Mouse (Mus musculus) CD4-positive, CD25-positive, alpha-beta regulatory T cell, adult 4 months (primary cell): Measurements from ENCODE around the gene Barx1. TPM values are rescaled to one million over a fixed set of nuclear protein-coding genes. Genes with fewer than 3 reads are reported as not detected.

ENCODE experiments used
- ATAC-seq: one replicate; pipeline ENCODE4 v1.8.0; 2017
- polyA plus RNA-seq, 2 experiments: library from polyadenylated mRNA; unstranded; fragments of 100-300 nt; shearing (Covaris generic); gene quantifications; one replicate each; pipeline ENCODE4 v1.2.1; 2017

Gene Barx1
- polyA plus RNA-seq = not detected

DNA sequence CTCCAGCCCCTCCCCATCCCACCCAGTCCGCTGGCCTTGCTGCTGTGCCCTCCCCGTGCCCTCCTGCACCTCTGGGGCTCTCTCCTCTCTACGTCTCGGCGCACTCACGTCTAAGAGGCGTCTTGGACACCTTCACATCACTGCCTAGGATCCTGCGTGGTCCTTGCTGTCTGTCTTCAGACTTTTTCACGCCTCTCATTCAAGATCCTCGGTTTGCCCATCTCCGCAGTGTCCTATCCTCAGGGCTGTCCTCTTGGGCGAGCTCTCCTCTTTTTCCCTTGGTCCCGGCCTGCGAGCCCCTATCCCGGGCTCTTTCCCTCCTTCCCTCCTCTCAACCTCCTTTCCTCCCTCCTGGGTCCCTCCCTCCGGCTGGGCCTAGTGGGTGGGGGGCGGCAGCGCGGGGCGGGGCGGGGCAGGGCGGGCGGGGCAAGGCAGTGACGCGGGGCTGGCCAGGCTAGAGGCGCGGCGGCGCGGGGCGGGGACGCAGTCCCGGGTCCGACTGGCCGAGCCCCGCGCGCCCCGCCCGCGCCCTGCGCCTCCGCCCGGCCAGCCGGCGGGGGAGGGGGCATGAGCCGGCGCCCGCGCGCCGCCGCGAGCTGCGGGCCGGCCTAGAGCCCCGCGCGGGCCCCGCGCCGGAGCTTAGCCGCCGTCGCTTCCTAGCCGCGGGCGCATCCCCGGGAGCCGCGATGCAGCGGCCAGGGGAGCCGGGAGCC, at the start of gene Barx1:
Barx1 (plus strand) TSS at position 568 of the 713 bp plus-strand sequence.
- ATAC-seq = no peak

GRCm38 (mm10) chr13:48614525-48614924, 48.3 kb upstream of the Barx1 start:
- ATAC-seq = no peak

GRCm38 (mm10) chr13:48617774-48618173, 45.0 kb upstream of the Barx1 start:
- ATAC-seq = no peak

- no peak for ATAC-seq
Observed at GRCm38 (mm10) chr13:48618890-48619289, 43.9 kb upstream of the Barx1 start.

DNA sequence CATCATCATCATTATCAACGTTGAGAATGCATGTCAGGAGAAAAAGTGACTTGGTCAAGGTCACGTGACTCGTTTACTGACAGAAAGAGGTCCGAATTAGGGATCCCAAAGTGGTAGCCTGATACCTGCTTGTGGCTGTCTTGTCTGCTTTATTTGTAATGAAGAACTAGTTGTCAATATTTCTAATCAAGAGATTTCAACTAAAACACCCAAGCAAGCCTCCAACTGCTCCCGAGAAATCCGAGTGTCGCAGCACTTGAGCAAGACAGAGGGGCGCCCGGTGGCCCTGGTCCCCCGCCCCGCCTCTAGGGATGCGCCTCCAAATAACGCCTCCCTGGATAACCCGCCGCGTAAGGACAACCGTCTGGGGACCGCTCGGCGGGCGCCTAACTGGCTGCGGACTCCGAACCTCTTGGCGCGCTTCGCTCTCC, 37.8 kb upstream of the Barx1 start:
- ATAC-seq = peak; percentile 31

- ATAC-seq = peak; percentile 99
Observed at GRCm38 (mm10) chr13:48625433-48626184, 37.2 kb upstream of the Barx1 start, which contains the start of gene Ptpdc1. Ptpdc1 (minus strand) TSS chr13:48625664.

GRCm38 (mm10) chr13:48631691-48632090, 31.1 kb upstream of the Barx1 start:
- ATAC-seq = no peak

DNA sequence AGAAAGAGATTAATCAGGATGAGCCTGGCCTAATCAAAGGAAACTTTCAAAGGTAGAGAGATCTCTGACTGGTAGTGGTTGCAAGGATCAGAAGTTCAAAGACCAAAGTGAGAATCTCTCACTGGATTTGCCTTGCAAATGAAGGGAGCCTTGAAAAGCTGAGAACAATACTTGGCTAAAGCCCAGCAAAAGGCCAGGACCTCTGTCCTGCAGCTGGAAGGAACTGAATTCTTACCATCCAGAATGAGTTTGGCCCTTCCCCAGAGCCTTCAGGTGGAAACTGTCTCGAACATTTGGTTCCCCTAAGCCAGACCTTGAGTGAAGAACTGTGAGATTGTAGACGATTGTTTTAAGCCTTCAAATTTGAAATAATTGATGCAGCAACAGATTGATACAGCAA, 25.1 kb upstream of the Barx1 start:
- no peak for ATAC-seq

GRCm38 (mm10) chr13:48639570-48639969, 23.2 kb upstream of the Barx1 start:
- peak; percentile 81 for ATAC-seq

- no peak for ATAC-seq
Observed at GRCm38 (mm10) chr13:48643072-48643471, 19.7 kb upstream of the Barx1 start.

- no peak for ATAC-seq
Observed at GRCm38 (mm10) chr13:48643991-48644390, 18.8 kb upstream of the Barx1 start.

DNA sequence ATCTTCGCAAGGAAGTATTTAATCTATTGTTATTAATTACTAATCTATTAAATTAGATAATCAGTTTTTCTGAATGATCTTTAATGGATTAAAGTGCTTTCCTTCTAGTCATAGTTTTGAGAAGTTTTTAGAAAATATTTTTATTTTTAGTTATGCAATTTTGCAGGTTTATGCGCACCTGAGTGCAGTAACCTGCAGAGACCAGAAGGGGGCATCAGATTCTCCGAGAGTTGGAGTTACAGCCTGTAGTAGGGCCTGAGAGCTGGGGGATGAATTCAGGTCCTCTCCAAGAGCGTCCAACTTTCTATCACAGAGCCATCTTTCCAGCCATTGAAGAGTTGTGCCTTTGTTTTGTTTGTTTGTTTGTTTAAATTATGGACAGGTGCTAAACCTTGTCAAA, 16.1 kb upstream of the Barx1 start:
- no peak for ATAC-seq

DNA sequence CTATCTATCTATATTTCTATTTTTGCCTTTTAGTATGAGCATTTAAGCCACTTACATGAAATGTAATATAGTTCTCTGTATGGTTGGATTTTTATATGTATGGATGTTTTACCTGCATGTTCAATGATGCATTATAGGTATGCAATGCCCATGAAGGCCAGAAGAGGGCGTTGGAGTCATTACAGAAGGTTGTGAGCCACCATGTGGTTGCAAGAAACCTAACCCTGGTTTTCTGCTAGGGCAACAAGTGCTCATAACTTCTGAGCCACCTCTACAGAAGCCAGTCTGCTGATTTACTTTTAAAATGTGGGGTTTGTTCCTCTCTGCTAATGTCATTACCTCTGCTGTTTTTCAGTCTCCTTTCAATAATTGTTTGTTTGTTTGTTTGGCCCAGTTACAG, 12.2 kb upstream of the Barx1 start:
- ATAC-seq = no peak

DNA sequence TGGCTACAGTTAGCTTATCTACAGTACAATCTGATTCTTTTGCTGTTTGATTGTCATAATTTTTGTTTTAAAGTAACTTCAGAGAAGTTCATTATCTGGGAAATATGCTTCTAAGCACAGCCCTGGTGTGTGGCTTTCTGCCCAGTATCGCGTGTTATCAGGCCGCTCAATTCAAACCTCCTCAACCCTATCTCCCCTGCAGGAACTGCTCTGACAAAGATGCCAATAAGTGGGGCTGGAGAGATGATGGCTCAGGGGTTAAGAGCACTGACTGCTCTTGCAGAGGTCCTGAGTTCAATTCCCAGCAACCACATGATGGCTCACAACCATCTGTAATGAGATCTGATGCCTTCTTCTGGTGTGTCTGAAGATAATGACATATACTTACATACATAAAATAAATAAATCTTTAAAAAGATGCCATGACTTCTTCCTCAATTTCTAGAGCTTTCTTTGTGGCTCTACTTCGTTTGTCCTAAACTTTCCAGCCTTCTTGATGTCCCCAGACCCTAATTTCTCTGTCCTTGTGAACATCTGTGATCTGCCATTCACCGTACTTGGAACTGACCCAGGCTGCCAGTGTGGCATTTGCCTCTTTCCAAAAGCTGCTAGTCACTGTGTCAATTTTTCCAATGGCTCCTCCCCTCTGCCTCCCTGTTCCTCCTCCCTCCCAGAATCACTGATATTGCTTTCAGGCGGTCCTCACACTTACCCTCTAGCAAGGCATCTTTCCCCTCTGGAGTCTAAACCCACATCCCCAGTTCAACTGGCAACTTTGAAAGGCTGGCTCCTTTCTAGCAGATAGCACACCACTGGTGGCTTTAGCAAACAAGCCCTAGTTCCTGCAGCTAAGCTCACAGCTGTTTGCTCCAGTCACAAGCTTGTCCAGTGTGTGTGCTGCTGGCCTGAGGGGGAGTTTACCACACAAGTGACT, 11.4 kb upstream of the Barx1 start:
- ATAC-seq = no peak

DNA sequence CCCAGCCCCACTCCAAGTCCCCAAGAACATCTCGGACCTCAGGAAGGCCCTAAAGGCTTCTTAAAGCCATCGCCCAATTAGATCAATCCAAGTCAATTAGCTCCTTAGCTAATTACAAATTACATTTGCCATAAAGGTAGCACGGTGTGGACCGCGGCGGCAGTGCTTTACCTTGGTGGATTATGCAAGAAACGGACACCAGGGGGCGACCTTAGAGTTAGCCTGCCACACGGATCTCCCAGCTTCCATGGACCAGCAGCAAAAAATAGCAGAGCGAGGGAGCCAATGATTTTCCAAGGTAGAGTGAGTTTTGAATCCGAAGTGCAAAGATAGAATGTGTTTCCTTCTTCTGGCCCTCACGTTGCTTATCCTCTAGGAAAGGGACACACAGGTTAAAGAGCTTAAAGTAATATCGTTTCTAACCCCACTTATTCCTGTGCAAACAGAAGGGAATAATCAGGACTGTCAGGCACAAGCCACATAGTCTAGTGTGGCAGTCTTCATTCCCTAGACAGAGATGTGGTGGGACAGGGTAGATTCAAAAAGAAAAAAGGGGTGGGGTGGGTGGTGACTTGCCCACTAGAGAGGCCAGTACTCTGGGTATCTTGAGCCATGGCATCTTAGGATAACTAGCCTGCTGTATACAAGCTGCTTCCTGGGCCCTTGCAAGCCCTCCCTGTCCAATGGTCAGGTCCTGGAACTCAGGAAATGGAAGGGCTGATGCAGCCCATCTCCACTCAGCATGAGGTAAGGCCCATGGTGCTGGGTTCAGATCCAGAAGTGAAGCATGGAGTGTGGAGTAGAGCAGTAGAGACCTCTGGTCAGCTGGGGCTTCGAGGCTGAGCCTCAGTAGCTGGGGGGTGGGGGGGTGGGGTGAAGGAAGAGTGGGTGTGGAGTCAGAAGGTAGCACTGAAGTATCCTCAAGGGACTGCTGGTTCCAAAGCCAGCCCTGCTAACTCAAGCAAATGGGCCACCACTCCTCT, 8.7 kb upstream of the Barx1 start:
- peak; percentile 64 for ATAC-seq

DNA sequence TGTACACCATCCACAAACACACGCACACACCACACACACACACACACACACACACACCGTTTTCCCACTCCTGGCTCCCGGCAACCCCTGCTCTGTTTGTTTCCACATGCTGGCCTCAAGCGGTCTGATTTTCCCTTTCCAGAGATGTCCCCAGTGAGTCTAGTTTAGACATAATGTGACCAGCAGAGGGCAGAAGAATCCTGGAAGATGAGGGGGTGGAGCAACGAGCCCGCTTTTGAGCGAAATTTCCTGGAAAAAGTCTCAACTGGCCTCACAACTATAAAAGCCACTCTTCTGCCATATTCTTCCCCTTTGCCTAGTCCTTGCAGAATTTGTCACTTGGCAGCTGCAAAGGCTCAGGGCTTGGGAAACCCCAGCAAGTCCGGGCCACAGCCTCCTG, 7.2 kb upstream of the Barx1 start:
- ATAC-seq = no peak

DNA sequence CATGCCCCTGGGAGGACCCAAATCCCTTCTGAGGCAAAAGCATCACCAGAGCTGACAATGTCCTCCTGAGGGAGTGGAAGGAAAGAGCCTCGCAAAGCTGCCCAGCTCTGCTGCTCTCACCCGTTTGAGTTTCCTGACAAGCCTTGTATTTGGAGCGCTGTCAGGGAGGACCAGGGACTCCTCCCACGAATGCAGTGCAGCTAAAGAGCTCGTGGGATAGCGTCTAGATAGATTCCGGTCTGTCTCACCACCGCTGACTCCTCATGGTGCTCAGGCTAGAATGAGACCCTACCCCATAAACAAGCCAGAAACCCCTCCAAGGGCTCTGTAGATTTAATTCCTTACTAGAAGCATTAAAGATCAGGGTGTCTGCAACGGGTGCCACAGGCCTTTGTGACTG, 5.0 kb upstream of the Barx1 start:
- ATAC-seq = no peak

DNA sequence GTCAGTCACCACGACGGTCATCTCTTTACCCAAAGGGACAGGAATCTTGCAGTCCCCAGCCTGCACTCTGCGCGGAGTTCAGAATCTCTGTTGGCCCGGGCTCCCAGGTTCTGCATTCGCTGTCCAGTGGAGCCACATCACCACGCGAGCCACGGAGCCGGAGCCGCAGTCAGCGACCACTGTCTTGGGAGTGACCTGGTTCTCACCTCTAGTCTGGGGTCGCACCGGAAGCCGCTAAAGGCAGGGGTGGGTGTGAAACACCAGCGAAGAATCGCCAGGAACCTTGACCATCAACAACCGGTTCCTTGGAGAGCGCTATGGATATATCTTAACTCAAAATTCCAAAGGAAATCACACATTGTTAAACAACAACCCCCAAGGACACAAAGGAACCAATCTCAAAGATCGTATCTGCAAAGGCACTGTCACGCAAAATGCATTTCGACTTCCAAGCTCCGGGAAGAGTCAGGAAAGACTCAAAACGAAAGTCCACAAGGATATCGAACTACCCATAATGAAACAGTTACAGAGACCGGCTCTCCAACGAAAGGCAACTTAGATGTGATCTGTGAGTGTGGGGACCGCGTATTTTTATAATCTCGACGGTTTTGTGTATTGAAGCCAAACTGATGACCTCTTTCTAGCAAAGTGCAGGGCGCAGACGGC, 4.1 kb upstream of the Barx1 start:
- no peak for ATAC-seq

GRCm38 (mm10) chr13:48659254-48660220, 3.3 kb upstream of the Barx1 start:
- ATAC-seq = no peak

- no peak for ATAC-seq
Observed at GRCm38 (mm10) chr13:48660221-48660734, 2.5 kb upstream of the Barx1 start.
